Mouse (Mus musculus) hindbrain, embryonic 11.5 days (tissue): ENCODE results near the gene Zfp418. TPM values are rescaled to one million over a fixed set of nuclear protein-coding genes. Genes with fewer than 3 reads are reported as not detected.
"Not testable (repeated sequence)": the region's sequence is repeated elsewhere in the genome, so short reads cannot be mapped to it uniquely, and the experiment has no call there.

Experiments
- ATAC-seq: fragments of 200-750 bp; cut with Nextera tagmentation; 2 replicates; pipeline ENCODE4 v1.8.0; 2017; ENCODE audit warnings: mild to moderate bottlenecking, moderate TSS enrichment, moderate library complexity; ENCODE audit not compliant: low FRiP score
- DNase-seq: peaks from one replicate; pipeline ENCODE4 v3.0.0-alpha.2; 2015; ENCODE audit warnings: low spot score
- H3K27ac ChIP-seq: fragments of 300-500 bp; sonication (generic); 2 replicates; pipeline ENCODE4 v1.5.1; 2014; ENCODE audit warnings: mild to moderate bottlenecking, low read depth, low read length
- H3K27me3 ChIP-seq: fragments of 300-500 bp; sonication (generic); 2 replicates; pipeline ENCODE4 v1.6.1; 2014; ENCODE audit warnings: mild to moderate bottlenecking, low read length, moderate library complexity, mixed read lengths; ENCODE audit not compliant: control insufficient read depth, insufficient read depth
- H3K36me3 ChIP-seq: fragments of 300-500 bp; sonication (generic); 2 replicates; pipeline ENCODE4 v1.6.1; 2014; ENCODE audit warnings: mild to moderate bottlenecking, low read length, moderate library complexity, mixed read lengths; ENCODE audit not compliant: control insufficient read depth, insufficient read depth
- H3K4me1 ChIP-seq: fragments of 300-500 bp; sonication (generic); replicated peaks from 2 replicates; pipeline ENCODE4 v1.6.1; 2014; ENCODE audit warnings: low read length, mixed read lengths; ENCODE audit not compliant: control insufficient read depth, insufficient read depth
- H3K4me2 ChIP-seq: fragments of 300-500 bp; sonication (generic); replicated peaks from 2 replicates; pipeline ENCODE4 v1.6.1; 2014; ENCODE audit warnings: mild to moderate bottlenecking, low read depth, low read length
- H3K4me3 ChIP-seq: fragments of 300-500 bp; sonication (generic); 2 replicates; pipeline ENCODE4 v1.5.1; 2014; ENCODE audit warnings: low read depth, low read length
- H3K9ac ChIP-seq: fragments of 300-500 bp; sonication (generic); 2 replicates; pipeline ENCODE4 v1.6.1; 2014; ENCODE audit warnings: low read depth, low read length
- H3K9me3 ChIP-seq: fragments of 300-500 bp; sonication (generic); 2 replicates; pipeline ENCODE4 v1.6.1; 2016; ENCODE audit warnings: low read length; ENCODE audit not compliant: control insufficient read depth
- WGBS: fragments of 180-500 bp; shearing (Covaris S2); extraction: QIAGEN DNeasy Blood & Tissue Kit; methylation state at CpG from one replicate; pipeline ENCODE4 v1.1.7; 2014; 5-methylcytosine and 5-hydroxymethylcytosine counted together
- polyA plus RNA-seq: library from polyadenylated mRNA; unstranded; fragments of >200 nt; fragmentation: Nextera tagmentation; extraction: Ambion mirVana; gene quantifications from 2 replicates; pipeline ENCODE4 v1.2.1, GENCODE M21; 2014

Gene Zfp418
- polyA plus RNA-seq, 1 experiment from 2014 or later, result 3.4 TPM

- 39% methylated on average over 13 of the region's 13 CpGs for WGBS
- H3K4me3 ChIP-seq, result peak overlapping the region; percentile 48
- peak; percentile 73 for ATAC-seq
- H3K4me1 ChIP-seq, result no peaks in the 10 kb centered on the region
- no peak overlapping the region for H3K27ac ChIP-seq
- no peak overlapping the region for H3K9ac ChIP-seq
- no peak for DNase-seq
- H3K27me3 ChIP-seq, result no peaks in the 10 kb centered on the region
- H3K4me2 ChIP-seq, result peak overlapping the region; percentile 23; the same call in 1 of the 2 replicates
- no peaks in the 10 kb centered on the region for H3K9me3 ChIP-seq
- no peaks in the 10 kb centered on the region for H3K36me3 ChIP-seq
Observed at GRCm38 (mm10) chr7:7187417-7188190, 16.5 kb downstream of the Zfp418 start.

- Histone ChIP-seq H3K9ac (no peak overlapping the region), H3K9me3 (no peaks in the 10 kb centered on the region), H3K36me3 (no peaks in the 10 kb centered on the region), H3K27ac (no peak overlapping the region), H3K27me3 (no peaks in the 10 kb centered on the region), H3K4me2 (peak overlapping the region; percentile 23; the same call in 1 of the 2 replicates), H3K4me3 (peak overlapping the region; percentile 48), H3K4me1 (no peaks in the 10 kb centered on the region)
- DNase-seq, result peak; percentile 76
- 15% methylated on average over 18 of the region's 18 CpGs for WGBS
- peak; percentile 97 for ATAC-seq
Observed at GRCm38 (mm10) chr7:7188191-7188942, 17.2 kb downstream of the Zfp418 start.

- WGBS, result 3% methylated on average over 24 of the region's 24 CpGs
- not testable (repeated sequence) for ATAC-seq
Observed at GRCm38 (mm10) chr7:7209313-7210151, 38.4 kb downstream of the Zfp418 start, which contains the start of gene Zfp772. Gene Zfp772, minus strand, starts transcription at chr7:7209998.

More at GRCm38 (mm10) chr7:7209313-7210151, 38.4 kb downstream of the Zfp418 start, which contains the start of gene Zfp772:
- H3K9ac ChIP-seq, result peak within 1 kb of the TSS; percentile 20; the same call in 1 of the 2 replicates
- H3K9me3 ChIP-seq, H3K36me3 ChIP-seq, H3K4me1 ChIP-seq, H3K27ac ChIP-seq, H3K27me3 ChIP-seq: not testable (repeated sequence)
- H3K4me2 ChIP-seq, result peak within 1 kb of the TSS; percentile 43
- H3K4me3 ChIP-seq, result peak within 1 kb of the TSS; percentile 37
- DNase-seq, result peak; percentile 34

Other genes with a start within 250 kb of the Zfp418 start
- gene Aurkc, start 176.0 kb upstream of the Zfp418 start, polyA plus RNA-seq, result not detected in 2 replicates
- gene Zfp954, start 49.8 kb upstream of the Zfp418 start, polyA plus RNA-seq, result 18.1 and 19.9 TPM in 2 replicates
- gene Zfp773, start 34.6 kb upstream of the Zfp418 start, polyA plus RNA-seq, result 7.6 and 9.6 TPM in 2 replicates
- gene Zfp772, start 38.7 kb downstream of the Zfp418 start, polyA plus RNA-seq, result 10.9 TPM in 2 replicates
- gene Vmn2r29, start 76.0 kb downstream of the Zfp418 start, polyA plus RNA-seq, result 0.11 TPM in 1 of 2 replicates, not detected in the other
- gene Gm45844, start 107.0 kb downstream of the Zfp418 start, polyA plus RNA-seq, result 1.9 and 2.8 TPM in 2 replicates
- 63.2 and 72.0 TPM in 2 replicates for gene Clcn4, start 129.5 kb downstream of the Zfp418 start, polyA plus RNA-seq
- not detected in 2 replicates for gene Vmn2r30, start 166.3 kb downstream of the Zfp418 start, polyA plus RNA-seq
- gene Gm45783, start 203.2 kb downstream of the Zfp418 start, polyA plus RNA-seq, result not detected in 2 replicates
- not detected in 2 replicates for gene Vmn2r31, start 228.4 kb downstream of the Zfp418 start, polyA plus RNA-seq